Mouse (Mus musculus) cortical plate, adult 2 months (tissue): ENCODE results near the gene Zmynd8. TPM values are rescaled to one million over a fixed set of nuclear protein-coding genes. Genes with fewer than 3 reads are reported as not detected.

Source experiments
- H3K27ac ChIP-seq: fragments of 200-500 bp; 2 replicates; pipeline ENCODE4 v1.5.1; 2012; ENCODE audit warnings: low read length, control low read depth, inconsistent platforms; ENCODE audit not compliant: insufficient read depth
- H3K4me1 ChIP-seq: fragments of 200-500 bp; 2 replicates; pipeline ENCODE4 v1.6.1; 2011; ENCODE audit warnings: low read length; ENCODE audit not compliant: control insufficient read depth, insufficient read depth
- H3K4me3 ChIP-seq: fragments of 200-500 bp; 2 replicates; pipeline ENCODE4 v1.5.1; 2011; ENCODE audit warnings: mild to moderate bottlenecking, low read length, control low read depth; ENCODE audit not compliant: insufficient read depth
- CTCF ChIP-seq: fragments of 200-500 bp; IDR thresholded peaks from 2 replicates; pipeline ENCODE4 v1.5.1; 2011; ENCODE audit warnings: mild to moderate bottlenecking, control low read depth, low read length; ENCODE audit not compliant: insufficient read depth; ENCODE audit errors: extremely low read depth
- POLR2A ChIP-seq: fragments of 200-500 bp; IDR thresholded peaks from 2 replicates; pipeline ENCODE4 v1.6.1; 2011; ENCODE audit warnings: mild to moderate bottlenecking, low read length, control low read depth; ENCODE audit not compliant: insufficient read depth; ENCODE audit errors: extremely low read depth
- polyA plus RNA-seq: library from polyadenylated mRNA; depleted of rRNA; stranded (reverse); fragments of >200 nt; gene quantifications from 2 replicates; pipeline ENCODE4 v1.2.3, GENCODE M21; 2012; rRNA removed

Gene Zmynd8
- polyA plus RNA-seq: 90.5 and 106 TPM in 2 replicates

DNA sequence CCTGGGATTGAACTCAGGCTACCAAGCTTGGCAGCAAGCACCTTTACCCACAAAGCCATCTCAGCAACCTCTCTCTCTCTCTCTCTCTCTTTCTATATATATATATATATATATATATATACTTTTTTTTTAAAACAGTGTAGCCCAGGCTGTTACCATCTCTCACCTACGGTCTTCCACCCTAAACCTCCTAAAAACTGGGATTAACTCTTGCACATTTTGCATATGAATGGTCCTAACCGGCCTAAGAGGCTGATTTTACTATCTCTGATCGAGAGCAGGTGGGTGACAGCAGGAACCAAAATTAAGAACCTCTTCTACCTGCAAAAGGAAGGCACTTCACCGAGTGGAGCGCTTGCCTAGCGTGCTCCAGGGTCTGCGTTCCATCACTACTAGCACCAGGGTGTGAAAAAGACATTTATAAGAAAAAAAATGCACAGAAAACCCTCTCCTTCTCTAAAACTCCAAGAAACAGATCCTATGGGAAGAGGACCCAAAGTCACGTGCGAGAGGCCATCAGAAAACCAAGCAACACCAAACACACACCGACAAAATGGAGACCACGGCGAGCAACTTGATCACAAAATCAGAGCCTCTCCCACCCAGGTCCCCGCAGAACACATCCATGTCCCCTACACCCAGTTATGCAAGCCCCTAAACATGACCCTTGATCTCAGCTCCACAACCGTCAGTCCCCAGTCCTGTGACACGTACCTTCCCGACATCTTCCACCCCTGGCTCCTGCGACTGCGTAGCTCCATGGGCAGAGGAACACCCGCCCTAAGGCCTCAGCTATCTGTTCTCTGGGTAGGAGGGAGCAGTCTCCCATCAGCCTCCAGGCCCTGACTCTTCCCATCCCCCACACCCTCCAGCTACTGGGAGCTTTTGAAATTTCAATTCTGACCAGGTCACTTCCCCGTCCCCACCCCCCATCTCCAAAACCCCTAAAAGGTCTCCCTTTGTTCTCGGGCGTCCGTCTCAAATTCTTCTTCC is at the start of gene Zmynd8:
Gene Zmynd8 (minus strand): TSS at position 815 of the 993 bp plus-strand sequence.
- TF ChIP-seq POLR2A: no peak
- TF ChIP-seq CTCF: no peak
- Histone ChIP-seq H3K4me3 (no peak within 1 kb of the TSS), H3K27ac (no peak within 1 kb of the TSS)

DNA sequence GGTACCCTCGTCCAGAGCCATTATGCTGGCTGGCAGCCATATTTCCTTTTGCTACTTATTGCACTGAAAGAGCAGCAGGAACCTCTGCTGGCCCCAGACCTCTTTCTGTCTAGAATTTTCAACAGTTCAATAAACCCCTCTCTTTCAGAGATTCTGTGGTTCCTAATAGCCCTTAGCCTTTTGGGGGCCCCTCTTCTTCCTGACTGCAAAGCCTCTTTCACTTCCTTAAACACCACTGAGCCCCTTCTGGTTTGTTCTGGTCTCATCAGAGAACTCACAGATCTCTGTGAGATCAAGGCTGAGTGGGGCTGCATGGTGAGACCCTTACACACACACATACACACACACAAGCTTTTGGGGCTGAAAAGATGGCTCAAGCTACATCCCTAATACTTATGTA is 49.2 kb upstream of the Zmynd8 start:
- TF ChIP-seq CTCF (no peak), POLR2A (no peak)
- no peak overlapping the region for H3K4me3 ChIP-seq
- no peaks in the 10 kb centered on the region for H3K4me1 ChIP-seq
- H3K27ac ChIP-seq: no peak overlapping the region; the same call in 1 of the 2 replicates

More for the DNA sequence above, at the start of gene Zmynd8:
- peaks cover 2% of the 10 kb centered on the region; the same call in 1 of the 2 replicates for H3K4me1 ChIP-seq

DNA sequence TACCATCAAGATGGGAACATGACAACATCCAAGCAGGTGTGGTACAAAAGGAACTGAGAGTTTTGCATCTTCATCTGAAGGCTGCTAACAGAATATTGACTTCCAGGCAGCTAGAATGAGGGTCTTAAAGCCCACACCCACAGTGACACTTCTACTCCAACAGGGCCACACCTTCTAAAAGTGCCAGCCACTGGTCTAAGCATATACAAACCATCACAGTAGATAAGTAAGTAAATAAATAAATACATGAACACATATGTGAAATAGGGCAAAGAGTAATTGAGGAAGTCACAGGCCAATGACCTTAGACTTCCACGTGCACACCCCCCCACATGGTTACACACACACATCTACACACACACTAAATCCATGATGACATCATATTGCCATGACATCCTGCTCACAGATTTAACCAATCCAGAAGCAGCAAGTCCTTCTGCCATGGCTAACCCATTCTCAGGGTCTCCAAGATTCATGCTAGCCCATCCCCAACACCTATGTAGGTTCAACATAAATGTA is 47.3 kb upstream of the Zmynd8 start:
- no peaks in the 10 kb centered on the region for H3K4me1 ChIP-seq

GRCm38 (mm10) chr2:165944576-165945351 is 45.9 kb upstream of the Zmynd8 start:
- Histone ChIP-seq H3K4me1 (no peaks in the 10 kb centered on the region), H3K27ac (no peak overlapping the region), H3K4me3 (no peak overlapping the region)
- no peak for TF ChIP-seq POLR2A

More for the DNA sequence above, 47.3 kb upstream of the Zmynd8 start:
- H3K4me3 ChIP-seq: no peak overlapping the region
- H3K27ac ChIP-seq: no peak overlapping the region
- TF ChIP-seq CTCF (no peak), POLR2A (no peak)

DNA sequence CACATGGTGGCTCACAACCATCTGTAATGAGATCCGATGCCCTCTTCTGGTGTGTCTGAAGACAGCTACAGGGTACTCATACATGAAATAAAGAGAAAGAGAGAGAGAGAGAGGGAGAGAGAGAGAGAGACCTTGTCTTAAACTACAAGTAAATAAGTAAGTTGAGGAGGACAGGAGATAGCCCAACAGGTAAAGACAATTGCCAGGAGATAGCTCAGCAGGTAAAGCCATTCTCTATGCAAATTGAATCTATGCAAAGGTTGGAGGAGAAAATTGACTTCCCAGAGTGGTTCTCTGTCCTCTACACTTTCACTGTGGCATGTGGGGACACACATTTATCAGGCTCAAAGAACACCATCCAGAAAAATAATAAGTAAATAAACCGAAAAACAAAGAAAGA is 44.3 kb upstream of the Zmynd8 start:
- Histone ChIP-seq H3K27ac (no peak overlapping the region), H3K4me3 (no peak overlapping the region), H3K4me1 (no peaks in the 10 kb centered on the region)
- no peak for TF ChIP-seq CTCF
- no peak for TF ChIP-seq POLR2A

DNA sequence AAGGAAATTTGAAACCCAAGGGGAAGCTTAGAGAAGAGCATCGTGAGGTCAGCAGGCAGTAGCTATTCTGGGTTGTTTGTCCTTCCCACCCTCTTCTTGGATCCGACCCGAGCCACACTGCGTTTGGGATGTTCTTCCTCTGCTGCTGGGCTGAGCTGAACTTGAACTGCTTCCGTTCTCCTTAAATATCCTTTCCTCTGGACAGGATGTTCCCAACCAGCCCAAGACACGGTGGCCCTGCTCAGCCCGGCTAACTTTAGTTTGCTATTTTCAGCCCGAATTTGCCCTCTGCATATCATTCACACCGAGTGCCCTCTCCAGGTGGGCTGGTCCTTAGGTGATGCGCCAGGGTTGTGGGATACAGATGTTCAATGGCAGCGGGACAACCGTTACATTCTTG is 37.3 kb upstream of the Zmynd8 start:
- no peak overlapping the region for H3K4me3 ChIP-seq
- H3K4me1 ChIP-seq: no peaks in the 10 kb centered on the region
- H3K27ac ChIP-seq: peak overlapping the region; percentile 39; the same call in 1 of the 2 replicates
- TF ChIP-seq CTCF (no peak), POLR2A (no peak)

- TF ChIP-seq POLR2A: no peak
- no peak for TF ChIP-seq CTCF
- H3K4me1 ChIP-seq: no peaks in the 10 kb centered on the region
- no peak overlapping the region for H3K4me3 ChIP-seq
- H3K27ac ChIP-seq: no peak overlapping the region
These were observed 28.9 kb upstream of the Zmynd8 start for GRCm38 (mm10) chr2:165927705-165928104.

DNA sequence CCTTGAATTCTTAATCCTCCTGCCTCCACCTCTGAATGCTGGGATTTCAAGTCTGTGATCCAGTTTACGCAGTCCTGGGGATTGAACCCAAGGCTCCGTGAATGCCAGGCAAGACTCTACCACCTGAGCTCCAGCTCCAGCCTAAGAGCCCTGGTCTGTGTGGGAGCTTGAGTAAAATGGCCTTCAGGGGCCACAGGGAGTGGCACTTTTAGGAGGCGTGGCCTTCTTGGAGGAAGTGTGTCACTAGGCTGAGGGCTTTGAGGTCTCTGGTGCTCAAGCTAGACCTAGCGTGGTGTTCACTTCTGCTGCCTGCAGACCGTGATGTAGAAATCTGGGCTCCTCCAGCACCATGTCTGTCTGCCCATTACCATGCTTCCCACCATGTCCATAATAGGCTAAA is 27.4 kb upstream of the Zmynd8 start:
- Histone ChIP-seq H3K27ac (no peak overlapping the region), H3K4me1 (no peaks in the 10 kb centered on the region), H3K4me3 (no peak overlapping the region)
- TF ChIP-seq CTCF: no peak
- no peak for TF ChIP-seq POLR2A

GRCm38 (mm10) chr2:165925144-165925543 is 26.3 kb upstream of the Zmynd8 start:
- H3K27ac ChIP-seq: no peak overlapping the region
- H3K4me3 ChIP-seq: no peak overlapping the region
- no peaks in the 10 kb centered on the region for H3K4me1 ChIP-seq
- TF ChIP-seq POLR2A (no peak), CTCF (no peak)

DNA sequence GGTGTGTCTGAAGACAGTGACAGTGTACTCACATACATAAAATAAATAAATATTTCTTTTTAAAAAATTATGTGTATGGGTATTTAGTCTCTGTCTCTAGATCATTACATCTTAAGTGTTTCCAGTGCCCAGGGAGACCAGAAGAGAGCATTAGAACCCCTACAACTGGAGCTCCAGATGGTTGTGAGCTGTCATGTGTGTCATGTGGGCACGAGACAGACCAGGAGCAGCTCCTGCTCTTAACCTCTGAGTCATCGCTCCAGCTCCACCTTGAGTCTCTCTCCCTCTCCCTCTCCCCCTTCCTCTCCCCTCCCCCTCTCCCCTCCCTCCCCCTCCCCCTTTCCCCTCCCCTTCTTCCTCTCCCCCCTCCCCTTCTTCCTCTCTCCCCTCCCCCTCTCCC is 25.9 kb upstream of the Zmynd8 start:
- no peaks in the 10 kb centered on the region for H3K4me1 ChIP-seq
- no peak overlapping the region for H3K27ac ChIP-seq
- TF ChIP-seq POLR2A: no peak
- TF ChIP-seq CTCF: no peak
- no peak overlapping the region for H3K4me3 ChIP-seq
